Mouse (Mus musculus) hindbrain, embryonic 15.5 days (tissue): ENCODE data around the gene Hoxa2. TPM values are rescaled to one million over a fixed set of nuclear protein-coding genes. Genes with fewer than 3 reads are reported as not detected.

Source experiments
- ATAC-seq: fragments of 200-750 bp; cut with Nextera tagmentation; 2 replicates; pipeline ENCODE4 v1.8.0; 2017; ENCODE audit warnings: low read depth, moderate number of reproducible peaks, moderate TSS enrichment; ENCODE audit not compliant: low FRiP score
- H3K27ac ChIP-seq: fragments of 300-500 bp; sonication (generic); replicated peaks from 2 replicates; pipeline ENCODE4 v1.5.1; 2015; ENCODE audit warnings: mild to moderate bottlenecking, inconsistent platforms
- H3K27me3 ChIP-seq: fragments of 300-500 bp; sonication (generic); 2 replicates; pipeline ENCODE4 v1.6.1; 2015; ENCODE audit warnings: control low read depth, inconsistent platforms
- H3K36me3 ChIP-seq: fragments of 300-500 bp; sonication (generic); 2 replicates; pipeline ENCODE4 v1.6.1; 2015; ENCODE audit warnings: control low read depth, inconsistent platforms
- H3K4me1 ChIP-seq: fragments of 300-500 bp; sonication (generic); replicated peaks from 2 replicates; pipeline ENCODE4 v1.6.1; 2015; ENCODE audit warnings: control low read depth, inconsistent platforms
- H3K4me2 ChIP-seq: fragments of 300-500 bp; sonication (generic); 2 replicates; pipeline ENCODE4 v1.6.1; 2015; ENCODE audit warnings: moderate library complexity, mild to moderate bottlenecking, inconsistent platforms
- H3K4me3 ChIP-seq: fragments of 300-500 bp; sonication (generic); 2 replicates; pipeline ENCODE4 v1.5.1; 2015; ENCODE audit warnings: mild to moderate bottlenecking, inconsistent platforms
- H3K9ac ChIP-seq: fragments of 300-500 bp; sonication (generic); 2 replicates; pipeline ENCODE4 v1.6.1; 2015; ENCODE audit warnings: inconsistent platforms
- H3K9me3 ChIP-seq: fragments of 300-500 bp; sonication (generic); 2 replicates; pipeline ENCODE4 v1.6.1; 2016; ENCODE audit warnings: control low read depth, inconsistent platforms
- WGBS: fragments of 180-500 bp; shearing (Covaris S2); methylation state at CpG from one replicate; pipeline ENCODE4 v1.1.7; 2015; 5-methylcytosine and 5-hydroxymethylcytosine counted together
- polyA plus RNA-seq: library from polyadenylated mRNA; unstranded; fragments of >200 nt; fragmentation: Nextera tagmentation; extraction: Ambion mirVana; gene quantifications from 2 replicates; pipeline ENCODE4 v1.2.1, GENCODE M21; 2015

Hoxa2 gene
- polyA plus RNA-seq: 22.4 and 26.8 TPM in 2 replicates

- H3K4me2 ChIP-seq: peak within 1 kb of the TSS; percentile 97
- peaks cover 11% of the 10 kb centered on the region for H3K4me1 ChIP-seq
- no peaks in the 10 kb centered on the region for H3K36me3 ChIP-seq
- 0 out of 2 replicates have a peak, but pooled peaks cover 2% of the 10 kb centered on the region for H3K27me3 ChIP-seq
- no peaks in the 10 kb centered on the region for H3K9me3 ChIP-seq
- 2% methylated on average over 25 of the region's 25 CpGs for WGBS
- peak; percentile 74 for ATAC-seq
- H3K9ac ChIP-seq: peak within 1 kb of the TSS; percentile 68
- peak within 1 kb of the TSS; percentile 87 for H3K4me3 ChIP-seq
- peak within 1 kb of the TSS; percentile 95 for H3K27ac ChIP-seq
Observed at GRCm38 (mm10) chr6:52164626-52165440, at the start of gene Hoxa2. Gene Hoxa2, minus strand, starts transcription at chr6:52164831.

- H3K36me3 ChIP-seq: no peaks in the 10 kb centered on the region
- ATAC-seq: no peak
- no peak overlapping the region for H3K4me3 ChIP-seq
- WGBS: 12% methylated on average over 5 of the region's 5 CpGs
- H3K4me1 ChIP-seq: peaks cover 12% of the 10 kb centered on the region
- H3K9me3 ChIP-seq: no peaks in the 10 kb centered on the region
- no peak overlapping the region for H3K9ac ChIP-seq
- no peak overlapping the region for H3K4me2 ChIP-seq
- no peak overlapping the region for H3K27ac ChIP-seq
- H3K27me3 ChIP-seq: peaks cover 87% of the 10 kb centered on the region
Observed at GRCm38 (mm10) chr6:52214271-52214670, 49.6 kb upstream of the Hoxa2 start.

- Histone ChIP-seq H3K36me3 (no peaks in the 10 kb centered on the region), H3K9ac (no peak within 1 kb of the TSS), H3K27me3 (peaks cover 87% of the 10 kb centered on the region), H3K4me3 (peak within 1 kb of the TSS; percentile 26), H3K27ac (peak within 1 kb of the TSS; percentile 46; the same call in 1 of the 2 replicates), H3K4me1 (peaks cover 19% of the 10 kb centered on the region), H3K4me2 (peak within 1 kb of the TSS; percentile 40), H3K9me3 (no peaks in the 10 kb centered on the region)
- 11% methylated on average over 38 of the region's 38 CpGs for WGBS
- no peak for ATAC-seq
Observed at GRCm38 (mm10) chr6:52213119-52213986, 48.7 kb upstream of the Hoxa2 start, which contains the start of the genes Hoxa3 and Gm28308. Gene Hoxa3, minus strand, starts transcription at chr6:52213336. Gene Gm28308, minus strand, starts transcription at chr6:52213339.

GRCm38 (mm10) chr6:52212556-52213118 lies 48.0 kb upstream of the Hoxa2 start:
- Histone ChIP-seq H3K4me3 (peak overlapping the region; percentile 26), H3K9me3 (no peaks in the 10 kb centered on the region), H3K27ac (peak overlapping the region; percentile 46; the same call in 1 of the 2 replicates), H3K4me2 (peak overlapping the region; percentile 40), H3K27me3 (peaks cover 86% of the 10 kb centered on the region), H3K4me1 (peaks cover 20% of the 10 kb centered on the region), H3K36me3 (no peaks in the 10 kb centered on the region), H3K9ac (no peak overlapping the region)
- 0 out of 2 replicates have a peak, but pooled peaks have one; percentile 5 for ATAC-seq
- WGBS: 4% methylated on average over 22 of the region's 22 CpGs

- WGBS: 6% methylated on average over 13 of the region's 13 CpGs
- H3K4me2 ChIP-seq: peak overlapping the region; percentile 40
- no peak overlapping the region; the same call in 1 of the 2 replicates for H3K9ac ChIP-seq
- H3K9me3 ChIP-seq: no peaks in the 10 kb centered on the region
- no peak for ATAC-seq
- H3K27ac ChIP-seq: peak overlapping the region; percentile 42; the same call in 1 of the 2 replicates
- H3K4me3 ChIP-seq: peak overlapping the region; percentile 26
- H3K27me3 ChIP-seq: peaks cover 90% of the 10 kb centered on the region
- H3K4me1 ChIP-seq: peaks cover 17% of the 10 kb centered on the region
- no peaks in the 10 kb centered on the region for H3K36me3 ChIP-seq
Observed at GRCm38 (mm10) chr6:52211961-52212360, 47.3 kb upstream of the Hoxa2 start.

GRCm38 (mm10) chr6:52211170-52211935 lies 46.7 kb upstream of the Hoxa2 start:
- H3K27me3 ChIP-seq: peaks cover 92% of the 10 kb centered on the region
- H3K9ac ChIP-seq: peak overlapping the region; percentile 12; the same call in 1 of the 2 replicates
- H3K27ac ChIP-seq: peak overlapping the region; percentile 42; the same call in 1 of the 2 replicates
- ATAC-seq: peak; percentile 67
- peak overlapping the region; percentile 26 for H3K4me3 ChIP-seq
- H3K9me3 ChIP-seq: no peaks in the 10 kb centered on the region
- H3K4me2 ChIP-seq: peak overlapping the region; percentile 40
- H3K4me1 ChIP-seq: peaks cover 17% of the 10 kb centered on the region
- WGBS: 2% methylated on average over 37 of the region's 37 CpGs
- no peaks in the 10 kb centered on the region for H3K36me3 ChIP-seq

GRCm38 (mm10) chr6:52209685-52210046 lies 45.0 kb upstream of the Hoxa2 start:
- H3K4me2 ChIP-seq: peak overlapping the region; percentile 53
- no peak overlapping the region for H3K27ac ChIP-seq
- no peak for ATAC-seq
- peaks cover 88% of the 10 kb centered on the region for H3K27me3 ChIP-seq
- peaks cover 17% of the 10 kb centered on the region for H3K4me1 ChIP-seq
- H3K9ac ChIP-seq: no peak overlapping the region
- peak overlapping the region; percentile 22; the same call in 1 of the 2 replicates for H3K4me3 ChIP-seq
- H3K9me3 ChIP-seq: no peaks in the 10 kb centered on the region
- H3K36me3 ChIP-seq: no peaks in the 10 kb centered on the region
- 9% methylated on average over 12 of the region's 12 CpGs for WGBS

GRCm38 (mm10) chr6:52208868-52209684 lies 44.4 kb upstream of the Hoxa2 start:
- Histone ChIP-seq H3K4me1 (peaks cover 21% of the 10 kb centered on the region), H3K4me2 (peak overlapping the region; percentile 53), H3K27me3 (peaks cover 87% of the 10 kb centered on the region), H3K4me3 (peak overlapping the region; percentile 22), H3K9ac (0 out of 2 replicates have a peak overlapping the region, but pooled peaks have one; percentile 5), H3K36me3 (no peaks in the 10 kb centered on the region), H3K9me3 (no peaks in the 10 kb centered on the region), H3K27ac (peak overlapping the region; percentile 62)
- ATAC-seq: no peak
- WGBS: 7% methylated on average over 18 of the region's 18 CpGs

GRCm38 (mm10) chr6:52208072-52208867 lies 43.6 kb upstream of the Hoxa2 start, which contains the start of gene Hoxa6:
Gene Hoxa6, minus strand, starts transcription at chr6:52208722.
- peaks cover 25% of the 10 kb centered on the region for H3K4me1 ChIP-seq
- peak within 1 kb of the TSS; percentile 53 for H3K4me2 ChIP-seq
- H3K9ac ChIP-seq: 0 out of 2 replicates have a peak within 1 kb of the TSS, but pooled peaks have one; percentile 5
- 2% methylated on average over 47 of the region's 47 CpGs for WGBS
- peak within 1 kb of the TSS; percentile 38 for H3K4me3 ChIP-seq
- H3K36me3 ChIP-seq: no peaks in the 10 kb centered on the region
- peaks cover 84% of the 10 kb centered on the region for H3K27me3 ChIP-seq
- H3K9me3 ChIP-seq: no peaks in the 10 kb centered on the region
- no peak for ATAC-seq
- H3K27ac ChIP-seq: peak within 1 kb of the TSS; percentile 80

- Histone ChIP-seq H3K27me3 (peaks cover 84% of the 10 kb centered on the region), H3K9ac (no peak overlapping the region), H3K4me3 (peak overlapping the region; percentile 38; the same call in 1 of the 2 replicates), H3K4me1 (peaks cover 27% of the 10 kb centered on the region), H3K27ac (peak overlapping the region; percentile 80; the same call in 1 of the 2 replicates), H3K4me2 (peak overlapping the region; percentile 53), H3K9me3 (no peaks in the 10 kb centered on the region), H3K36me3 (no peaks in the 10 kb centered on the region)
- ATAC-seq: no peak
Observed at GRCm38 (mm10) chr6:52207684-52207976, 43.0 kb upstream of the Hoxa2 start.
